Mouse (Mus musculus): ENCODE data around the gene Serpinb3d.
"Not testable (repeated sequence)": the region's sequence is repeated elsewhere in the genome, so short reads cannot be mapped to it uniquely, and the experiment has no call there.

The Serpinb3d gene

GRCm38 (mm10) chr1:107083406-107083805, at the start of gene Serpinb3d:
Gene Serpinb3d, minus strand, starts transcription at chr1:107083506.
- DNase-seq, result no peak

DNA sequence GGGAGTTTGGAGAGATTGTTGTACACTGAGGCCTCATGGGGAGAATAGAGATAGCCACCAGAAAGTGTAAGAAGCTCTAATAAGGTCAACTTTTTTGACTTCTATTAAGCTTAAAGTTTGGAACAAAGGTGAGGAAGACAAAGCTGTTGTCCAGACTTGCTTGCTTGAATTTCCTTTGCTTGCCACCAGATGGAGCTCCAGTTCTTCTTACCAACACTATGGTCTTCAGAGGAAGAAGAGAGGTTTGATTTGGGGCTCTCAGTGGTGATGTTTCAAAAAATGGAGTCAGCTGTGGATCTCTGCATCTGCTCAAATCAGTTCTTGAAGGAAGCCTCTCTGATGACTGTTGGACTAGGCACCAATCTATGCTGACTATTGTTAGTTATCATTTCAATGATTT, 44.1 kb upstream of the Serpinb3d start:
- not testable (repeated sequence) for DNase-seq

GRCm38 (mm10) chr1:107098417-107098816, 15.1 kb upstream of the Serpinb3d start:
- DNase-seq, result no peak

DNA sequence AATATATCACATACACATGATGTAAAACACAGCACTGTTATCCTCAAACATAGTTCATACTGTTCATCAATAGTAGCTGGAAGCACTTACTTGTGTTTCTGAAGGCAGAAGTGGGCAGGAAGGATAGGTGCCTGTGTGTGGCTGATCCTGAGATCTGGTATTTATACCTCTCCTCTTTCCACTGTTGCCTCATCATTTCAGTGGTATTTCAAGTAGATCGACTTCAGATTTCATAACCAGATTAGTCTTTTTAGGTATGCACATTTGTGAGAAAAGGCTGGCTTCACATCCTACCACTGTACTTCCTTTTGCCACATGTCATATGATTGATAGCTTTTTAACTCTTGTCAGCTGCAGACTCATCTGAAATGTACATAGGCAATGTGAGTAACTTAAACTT, 31.1 kb downstream of the Serpinb3d start, which contains the start of gene Serpinb3a:
TSS of gene Serpinb3a (minus strand) at position 101 of the 400 bp plus-strand sequence.
- no peak for DNase-seq

- DNase-seq, result not testable (repeated sequence)
These were observed 49.1 kb downstream of the Serpinb3d start for GRCm38 (mm10) chr1:107034236-107034635.

All from liver (tissue).